Comparison of ENCODE assay signal across 9 mouse cellular contexts in the genomic region with DNA sequence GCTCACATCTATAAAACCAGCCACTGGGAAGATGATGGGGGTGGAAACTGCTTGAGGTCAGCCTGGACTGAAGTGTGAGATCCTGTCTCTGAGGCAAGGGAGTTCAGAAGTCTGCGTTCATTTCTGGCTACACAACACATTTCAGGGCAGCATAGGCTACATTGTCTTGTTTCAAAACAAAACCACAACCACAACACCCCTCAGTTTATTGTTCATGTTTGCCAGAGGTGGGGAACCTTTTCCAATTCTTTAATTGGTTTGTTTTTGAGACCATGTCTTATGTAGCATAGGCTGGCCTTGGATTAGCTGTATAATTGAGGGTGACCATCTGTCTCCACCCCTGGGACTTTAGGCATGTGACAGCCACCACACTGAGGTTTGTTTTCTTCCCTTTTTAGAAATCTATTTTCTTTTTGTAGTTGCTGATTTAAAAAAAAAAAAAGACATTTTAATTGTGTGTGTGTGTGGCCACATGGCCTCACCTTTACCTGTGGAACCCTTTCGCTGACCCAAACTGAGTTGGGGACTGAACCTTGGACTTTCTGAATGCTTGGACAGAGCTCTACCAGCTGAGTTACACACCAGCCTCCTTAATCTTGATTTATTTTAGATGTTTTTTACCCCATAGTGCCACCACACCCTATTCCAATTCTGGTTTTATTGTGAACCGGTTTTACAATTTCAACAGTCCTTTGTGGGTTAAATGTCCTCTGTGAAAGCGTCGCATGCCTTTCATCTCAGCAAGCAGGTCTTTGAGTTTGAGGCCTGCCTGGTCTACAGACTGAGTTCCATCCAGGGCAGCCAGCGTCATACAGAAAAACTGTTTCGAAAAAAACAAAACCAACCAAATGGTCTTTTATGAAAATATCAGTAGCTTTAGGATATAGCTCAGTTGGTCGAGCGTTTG. TPM values are rescaled to one million over a fixed set of nuclear protein-coding genes. Genes with fewer than 3 reads are reported as not detected.
DNase-seq lines count a peak whose midpoint lies in the region; ATAC-seq and TF ChIP-seq lines count a peak whose summit lies in the region.
"Had no signal": no experiment of that assay in that cellular context is flagged by ENCODE, and none has a peak within 500 bp of the region (broad histone marks: within the 10 kb centered on the region; RNA-seq: fewer than 3 reads in every experiment).

No protein-coding gene starts in this region.

- no peak for TF ChIP-seq CTCF in kidney, adult 2 months (conservative IDR thresholded peaks at IDR 0.05; ENCODE audit: insufficient read depth, insufficient read length, low read depth, low read length)
- no peak for TF ChIP-seq CTCF in brain, embryonic 14.5 days (IDR thresholded peaks at IDR 0.05; ENCODE audit: borderline replicate concordance, extremely low read depth, insufficient read depth, insufficient read length)
- TF ChIP-seq CTCF in midbrain, postnatal 0 days (IDR thresholded peaks at IDR 0.05): no peak

- H3K4me1 ChIP-seq in kidney, adult 2 months (ENCODE audit: control insufficient read depth, insufficient read depth, low read length): peaks cover 12% of the 10 kb centered on the region; the same call in 1 of the 2 replicates
- H3K4me1 ChIP-seq in hindbrain, embryonic 16.5 days (ENCODE audit: control insufficient read depth, insufficient read depth, low read depth, low read length): peaks cover 3% of the 10 kb centered on the region; the same call in 1 of the 2 replicates
- H3K4me1 ChIP-seq in midbrain, postnatal 0 days (ENCODE audit: insufficient read depth, low read length): peaks cover 2% of the 10 kb centered on the region; the same call in 1 of the 2 replicates

- no peak for DNase-seq in kidney, adult 2 months
- DNase-seq in kidney, postnatal 14 days: no peak
- DNase-seq in brain, embryonic 14.5 days (ENCODE audit: low read depth): peak; percentile 41
- DNase-seq in midbrain, postnatal 0 days (ENCODE audit: low spot score): no peak
- DNase-seq in urinary bladder, adult 2 months (ENCODE audit: low spot score): no peak
- no peak for DNase-seq in thymus, postnatal 10 days (ENCODE audit: low spot score in 2 of 2)
- DNase-seq in frontal cortex, postnatal 10 days (ENCODE audit: low spot score in 2 of 2): no peak

- H3K9ac ChIP-seq in hindbrain, embryonic 16.5 days (ENCODE audit: low read depth, low read length): peak overlapping the region; percentile 46; the same call in 1 of the 2 replicates
- H3K9ac ChIP-seq in midbrain, postnatal 0 days (replicated peaks; ENCODE audit: low read length, poor library complexity, severe bottlenecking): no peak overlapping the region; the same call in 1 of the 2 replicates

- no peak for TF ChIP-seq POLR2A in kidney, adult 2 months (IDR thresholded peaks at IDR 0.05; ENCODE audit: low read depth, low read length)
- no peak for TF ChIP-seq POLR2A in brain, embryonic 14.5 days (IDR thresholded peaks at IDR 0.05; ENCODE audit: borderline replicate concordance, extremely low read depth, insufficient read depth, insufficient read length, poor library complexity, severe bottlenecking)

- no peak for ATAC-seq in hindbrain, embryonic 16.5 days
- ATAC-seq in midbrain, postnatal 0 days (ENCODE audit: low FRiP score): no peak

- H3K4me3 ChIP-seq in kidney, adult 2 months (ENCODE audit: insufficient read depth, low read depth, low read length): no peak overlapping the region
- H3K4me3 ChIP-seq in hindbrain, embryonic 16.5 days (ENCODE audit: low read length): peak overlapping the region; percentile 41
- H3K4me3 ChIP-seq in midbrain, postnatal 0 days (ENCODE audit: low read depth, low read length): peak overlapping the region; percentile 22; the same call in 1 of the 2 replicates

- H3K27ac ChIP-seq in kidney, adult 2 months (ENCODE audit: insufficient read depth, low read depth, low read length): peak overlapping the region; percentile 96
- H3K27ac ChIP-seq in hindbrain, embryonic 16.5 days (ENCODE audit: low read depth, low read length): peak overlapping the region; percentile 58
- H3K27ac ChIP-seq in midbrain, postnatal 0 days (ENCODE audit: low read depth, low read length): peak overlapping the region; percentile 69

- no peaks in the 10 kb centered on the region for H3K27me3 ChIP-seq in kidney, adult 2 months (replicated peaks; ENCODE audit: control insufficient read depth, insufficient read depth, low read length)
- H3K27me3 ChIP-seq in hindbrain, embryonic 16.5 days (replicated peaks; ENCODE audit: control insufficient read depth, insufficient read depth, low read length): no peaks in the 10 kb centered on the region
- no peaks in the 10 kb centered on the region for H3K27me3 ChIP-seq in midbrain, postnatal 0 days (ENCODE audit: insufficient read depth, low read length)

- 70% methylated on average over 9 of the region's 9 CpGs for WGBS in kidney, adult 2 months
- 74% methylated on average over 9 of the region's 9 CpGs for WGBS in hindbrain, embryonic 16.5 days
- 76% methylated on average over 9 of the region's 9 CpGs for WGBS in midbrain, postnatal 0 days

- H3K9me3 ChIP-seq in hindbrain, embryonic 16.5 days (ENCODE audit: control insufficient read depth, low read length): no peaks in the 10 kb centered on the region
- H3K9me3 ChIP-seq in midbrain, postnatal 0 days (ENCODE audit: low read length): no peaks in the 10 kb centered on the region

- H3K36me3 ChIP-seq in kidney, adult 2 months (ENCODE audit: control insufficient read depth, insufficient read depth, low read length): no peaks in the 10 kb centered on the region
- no peaks in the 10 kb centered on the region for H3K36me3 ChIP-seq in hindbrain, embryonic 16.5 days (ENCODE audit: control insufficient read depth, insufficient read depth, low read length)
- no peaks in the 10 kb centered on the region for H3K36me3 ChIP-seq in midbrain, postnatal 0 days (ENCODE audit: insufficient read depth, low read length)

- H3K4me2 ChIP-seq in hindbrain, embryonic 16.5 days (ENCODE audit: low read length): peak overlapping the region; percentile 63
- peak overlapping the region; percentile 49 for H3K4me2 ChIP-seq in midbrain, postnatal 0 days (ENCODE audit: low read depth, low read length, poor library complexity, severe bottlenecking)

RNA-seq across cellular contexts. Expression of gene Ssc4d, which starts 17.8 kb away (rescaled TPM):
- 4.3 and 5.0 TPM in 2 replicates for polyA plus RNA-seq in kidney, adult 2 months (2012; rRNA removed)
- polyA plus RNA-seq in brain, embryonic 14.5 days (2012; rRNA removed): 2.1 and 5.1 TPM in 2 replicates
- polyA plus RNA-seq in hindbrain, embryonic 16.5 days (2015; fragmentation: Nextera tagmentation; extraction: Ambion mirVana): 2.9 and 3.4 TPM in 2 replicates
- total RNA-seq in midbrain, postnatal 0 days (2014; rRNA removed): 8.0 and 8.9 TPM in 2 replicates
- 3.6 TPM in 2 replicates for polyA plus RNA-seq in midbrain, postnatal 0 days (2015; fragmentation: Nextera tagmentation; extraction: Ambion mirVana)
- 3.4 and 4.2 TPM in 2 replicates for polyA plus RNA-seq in urinary bladder, adult 2 months (2012; rRNA removed)

RNA-seq across cellular contexts. Expression of gene Ywhag, which starts 22.1 kb away (rescaled TPM):
- polyA plus RNA-seq in kidney, adult 2 months (2012; rRNA removed): 47.9 and 57.1 TPM in 2 replicates
- 258 and 495 TPM in 2 replicates for polyA plus RNA-seq in brain, embryonic 14.5 days (2012; rRNA removed)
- polyA plus RNA-seq in hindbrain, embryonic 16.5 days (2015; fragmentation: Nextera tagmentation; extraction: Ambion mirVana): 996 and 1,023 TPM in 2 replicates
- 357 and 411 TPM in 2 replicates for total RNA-seq in midbrain, postnatal 0 days (2014; rRNA removed)
- 906 and 919 TPM in 2 replicates for polyA plus RNA-seq in midbrain, postnatal 0 days (2015; fragmentation: Nextera tagmentation; extraction: Ambion mirVana)
- 54.0 and 76.6 TPM in 2 replicates for polyA plus RNA-seq in urinary bladder, adult 2 months (2012; rRNA removed)

RNA-seq across cellular contexts. Expression of gene Zp3, which starts 23.3 kb away (rescaled TPM):
- 0.08 TPM in 1 of 2 replicates, not detected in the other for polyA plus RNA-seq in kidney, adult 2 months (2012; rRNA removed)
- 0.18 and 0.21 TPM in 2 replicates for polyA plus RNA-seq in brain, embryonic 14.5 days (2012; rRNA removed)
- polyA plus RNA-seq in hindbrain, embryonic 16.5 days (2015; fragmentation: Nextera tagmentation; extraction: Ambion mirVana): 0.15 TPM in 1 of 2 replicates, not detected in the other
- total RNA-seq in midbrain, postnatal 0 days (2014; rRNA removed): 0.99 TPM in 1 of 2 replicates, not detected in the other
- 0.21 and 0.27 TPM in 2 replicates for polyA plus RNA-seq in midbrain, postnatal 0 days (2015; fragmentation: Nextera tagmentation; extraction: Ambion mirVana)
- polyA plus RNA-seq in urinary bladder, adult 2 months (2012; rRNA removed): not detected in 2 replicates
- total RNA-seq: left cerebral cortex, postnatal 10 days had no signal

RNA-seq across cellular contexts. Expression of gene Dtx2, which starts 38.0 kb away (rescaled TPM):
- 16.3 and 16.7 TPM in 2 replicates for polyA plus RNA-seq in kidney, adult 2 months (2012; rRNA removed)
- polyA plus RNA-seq in brain, embryonic 14.5 days (2012; rRNA removed): 26.7 and 28.4 TPM in 2 replicates
- 22.9 and 28.6 TPM in 2 replicates for polyA plus RNA-seq in hindbrain, embryonic 16.5 days (2015; fragmentation: Nextera tagmentation; extraction: Ambion mirVana)
- total RNA-seq in midbrain, postnatal 0 days (2014; rRNA removed): 22.3 and 25.4 TPM in 2 replicates
- polyA plus RNA-seq in midbrain, postnatal 0 days (2015; fragmentation: Nextera tagmentation; extraction: Ambion mirVana): 20.1 and 20.5 TPM in 2 replicates
- 16.8 and 17.3 TPM in 2 replicates for polyA plus RNA-seq in urinary bladder, adult 2 months (2012; rRNA removed)
